Mouse (Mus musculus): ENCODE measurements around the gene Cox5a.
A peak's percentile ranks its signal among the peaks of the same experiment; 100 is the strongest.

Gene Cox5a

DNA sequence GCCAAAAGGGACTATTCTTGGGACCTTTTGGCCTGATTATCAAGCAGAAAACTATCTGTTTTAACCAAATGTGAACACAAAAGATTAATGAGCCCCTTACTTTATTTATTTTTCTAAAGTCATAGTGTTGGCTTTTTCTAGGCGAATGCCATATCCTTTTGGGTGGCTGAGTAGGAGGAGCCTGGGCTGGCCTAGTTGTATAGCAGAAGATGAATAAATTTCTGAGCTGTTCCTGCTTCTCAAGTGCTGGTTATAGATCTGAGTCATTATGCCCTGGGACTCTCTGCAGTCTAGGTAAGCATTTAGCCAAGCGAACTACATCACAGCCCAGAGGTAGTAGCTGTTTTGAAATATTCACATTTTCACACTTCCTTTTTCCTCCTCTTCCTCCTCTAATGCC, 4.4 kb downstream of the Cox5a start:
- DNase-seq (ENCODE audit: low read depth) = no peak

DNA sequence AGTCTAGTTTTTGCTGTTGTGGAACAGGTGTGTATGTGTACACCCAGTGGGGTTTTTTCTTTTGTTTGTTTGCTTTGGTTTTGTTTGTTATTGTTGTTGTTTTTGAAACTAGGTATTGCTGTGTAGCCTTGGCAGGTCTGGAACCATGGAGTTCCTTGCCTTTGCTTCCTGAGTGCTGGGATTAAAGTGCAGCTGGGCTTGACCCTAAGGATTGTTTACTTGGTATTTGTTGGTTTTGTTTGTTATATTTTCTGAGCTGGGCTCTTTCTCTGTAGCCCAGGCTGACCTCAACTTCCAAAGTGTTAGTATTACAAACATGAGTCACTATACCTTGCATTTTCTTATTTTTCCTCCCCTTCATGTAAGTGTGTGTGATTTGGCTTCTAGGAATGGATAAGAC, 5.4 kb downstream of the Cox5a start:
- no peak for DNase-seq (ENCODE audit: low read depth)

DNA sequence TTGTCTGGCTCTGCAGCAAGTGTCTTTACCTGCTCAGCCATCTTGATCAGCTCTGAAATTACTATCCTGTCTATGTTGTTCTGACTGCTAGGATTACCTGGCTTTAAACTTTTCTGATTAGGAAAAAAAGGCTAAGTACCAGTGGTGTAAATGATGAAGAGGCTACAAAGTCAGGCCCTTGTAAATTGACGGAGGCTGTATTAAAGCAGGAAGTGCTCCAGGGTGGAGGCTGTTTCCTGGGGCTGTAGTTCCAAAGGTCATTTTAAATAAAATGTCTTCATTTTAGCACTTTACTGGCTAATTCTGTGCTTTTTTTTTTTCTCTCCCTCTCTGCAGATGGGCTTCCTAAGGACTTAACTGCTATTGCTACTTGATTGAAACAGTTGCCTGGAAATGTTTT, 10.9 kb downstream of the Cox5a start:
- DNase-seq (ENCODE audit: low read depth) = no peak

DNA sequence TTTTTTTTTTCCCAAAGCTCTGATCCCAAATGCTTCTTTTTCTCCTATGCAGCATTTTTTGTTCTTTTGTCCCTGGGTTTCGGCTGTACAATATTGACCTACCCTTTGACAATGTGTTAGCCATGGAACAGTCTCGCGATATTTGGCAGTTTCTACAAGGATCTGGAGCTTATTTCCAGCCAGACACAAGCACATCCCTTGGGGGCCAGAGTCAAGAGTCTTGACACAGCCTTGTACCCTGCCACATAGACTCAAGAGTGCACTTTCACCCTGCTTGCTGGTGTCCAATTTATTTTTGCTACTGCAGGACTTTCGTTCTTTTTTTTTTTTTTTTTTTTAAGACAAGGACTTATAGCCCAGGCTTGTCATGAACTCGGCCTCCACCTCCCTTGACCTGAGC, 15.3 kb downstream of the Cox5a start:
- DNase-seq (ENCODE audit: low read depth) = no peak

DNA sequence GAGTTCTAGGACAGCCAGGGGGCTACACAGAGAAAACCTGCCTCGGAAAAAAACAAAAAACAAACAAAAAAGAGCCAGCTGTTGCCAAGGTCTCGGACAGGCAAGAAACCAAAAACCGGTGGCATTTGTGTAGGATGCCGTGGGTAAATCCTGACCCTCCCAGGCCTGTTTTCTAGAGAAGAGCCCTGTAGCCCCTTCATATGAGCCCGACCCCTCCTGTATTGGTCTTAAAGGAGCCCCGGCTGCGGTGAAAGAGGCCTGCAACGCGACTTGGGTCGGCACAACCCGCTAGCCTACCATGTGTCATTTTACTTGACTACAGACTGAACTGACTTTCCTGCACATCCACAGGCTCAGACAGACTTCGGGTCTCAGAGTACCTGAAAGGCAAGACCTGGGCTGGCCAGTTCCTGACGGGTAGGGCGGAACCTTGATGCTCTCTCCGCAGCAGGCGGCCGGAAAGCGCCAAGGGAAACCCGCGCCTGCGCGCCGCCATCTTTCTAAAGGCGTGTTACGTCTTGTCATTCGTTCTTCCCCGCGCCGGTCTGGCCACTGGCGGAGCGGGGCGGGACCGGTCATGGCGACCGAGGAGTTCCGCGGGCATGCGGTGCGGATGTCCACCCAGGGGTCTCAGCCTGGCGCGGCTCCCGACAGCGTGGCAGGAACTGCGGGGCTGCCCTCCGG, 16.1 kb downstream of the Cox5a start, which contains the start of gene Fam219b:
TSS of gene Fam219b (plus strand) at position 485 of the 684 bp plus-strand sequence.
- peak; percentile 92 for DNase-seq (ENCODE audit: low read depth)

DNA sequence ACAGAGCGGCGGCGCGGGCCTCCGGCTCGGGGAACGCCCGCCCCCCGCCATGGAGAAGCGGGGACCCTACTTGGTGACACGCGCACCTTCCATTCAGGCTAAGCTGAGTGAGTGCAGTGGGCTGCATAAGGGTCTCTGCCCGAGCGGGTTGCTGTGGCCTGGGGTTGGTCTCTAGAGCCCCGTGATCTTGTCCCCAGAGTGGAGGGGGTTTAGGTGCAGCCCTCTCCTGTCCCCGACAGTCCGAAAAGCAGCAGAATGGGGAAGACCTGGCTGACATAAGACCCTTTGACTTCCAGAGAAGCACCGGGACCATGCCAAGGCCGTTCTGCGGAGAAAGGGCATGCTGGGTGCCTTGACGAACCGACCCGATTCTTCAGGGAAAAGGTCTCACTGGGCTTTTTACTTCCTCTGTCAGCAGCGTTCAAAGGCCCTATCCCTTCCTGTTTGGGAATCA, 16.7 kb downstream of the Cox5a start:
- no peak for DNase-seq (ENCODE audit: low read depth)

DNA sequence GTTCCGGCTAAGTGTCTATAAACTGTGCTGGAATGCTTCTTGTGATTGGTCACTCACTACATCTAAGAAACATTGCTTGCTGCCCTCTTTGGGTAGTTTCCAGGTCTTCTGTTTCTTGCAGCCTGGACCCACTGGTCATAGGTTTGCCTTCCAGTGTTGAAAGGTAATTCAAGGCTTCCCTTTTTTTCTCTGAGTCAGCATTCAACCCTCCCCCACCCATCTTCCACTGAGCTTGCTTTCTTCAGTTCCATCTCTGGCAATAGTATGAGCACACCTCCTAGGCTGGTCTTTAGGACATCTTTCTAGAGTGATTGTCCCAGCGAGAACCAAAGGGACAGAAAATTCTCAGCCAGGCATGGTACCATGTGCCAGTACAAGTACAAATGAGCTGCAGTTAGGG, 18.5 kb downstream of the Cox5a start:
- no peak for DNase-seq (ENCODE audit: low read depth)

DNA sequence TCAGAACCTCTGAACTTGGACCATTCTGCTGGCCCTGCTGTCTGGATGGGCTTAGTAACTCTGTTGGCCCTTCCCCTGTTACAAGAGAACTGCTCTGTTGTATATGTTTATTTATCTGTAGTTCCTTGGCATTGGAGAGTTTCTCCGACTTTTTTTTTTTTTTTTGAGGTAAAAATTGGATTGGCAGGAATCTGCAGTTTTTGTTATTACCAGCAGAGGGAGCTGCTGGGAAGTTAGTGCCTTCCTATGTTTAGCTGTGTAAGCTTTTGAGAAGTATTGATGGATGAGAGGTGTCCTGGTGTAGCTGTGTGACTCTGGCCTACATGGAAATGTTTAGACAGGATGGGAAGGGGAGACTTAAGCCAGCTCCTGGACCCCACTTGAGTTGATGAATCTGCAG, 20.2 kb downstream of the Cox5a start:
- peak; percentile 82 for DNase-seq (ENCODE audit: low read depth)

DNA sequence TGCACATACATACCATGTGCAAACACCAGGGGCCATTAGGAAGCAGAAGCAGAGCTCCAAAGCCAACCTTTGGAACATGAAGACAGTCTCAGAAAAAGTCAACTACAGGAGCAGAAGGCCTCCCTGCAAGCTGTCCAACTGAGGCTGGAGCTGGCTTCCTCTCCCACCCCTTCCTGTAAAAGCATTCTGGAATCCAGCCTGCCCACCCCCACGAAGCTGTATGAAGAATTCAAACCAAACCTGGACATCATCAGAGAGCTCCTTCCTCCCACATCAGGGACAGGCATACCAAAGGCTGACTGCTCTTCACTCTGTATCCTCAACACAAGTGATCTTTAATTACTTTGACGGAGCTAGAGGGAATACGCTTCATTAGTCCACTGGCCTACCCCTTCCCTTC, 22.9 kb downstream of the Cox5a start:
- no peak for DNase-seq (ENCODE audit: low read depth)

DNA sequence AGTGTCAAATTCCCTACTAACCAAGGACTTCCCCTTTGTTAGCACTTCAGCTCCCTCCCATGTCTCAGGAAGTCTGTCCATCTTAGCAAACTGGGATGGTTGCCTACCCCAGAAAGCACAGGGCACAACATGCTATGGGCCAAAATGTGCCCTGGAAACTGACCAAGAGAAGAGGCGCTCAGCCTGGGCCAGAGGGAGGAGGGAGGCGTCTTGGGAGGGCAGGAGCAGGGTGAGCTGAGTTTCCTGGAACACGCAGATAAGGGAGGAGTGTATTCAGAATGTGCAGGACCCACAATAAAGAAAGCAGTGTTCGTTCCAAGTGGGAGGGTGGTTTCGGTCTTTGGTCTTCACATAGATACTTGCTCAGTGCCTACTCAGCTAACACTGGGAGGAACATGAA, 26.2 kb downstream of the Cox5a start:
- no peak for DNase-seq (ENCODE audit: low read depth)

DNA sequence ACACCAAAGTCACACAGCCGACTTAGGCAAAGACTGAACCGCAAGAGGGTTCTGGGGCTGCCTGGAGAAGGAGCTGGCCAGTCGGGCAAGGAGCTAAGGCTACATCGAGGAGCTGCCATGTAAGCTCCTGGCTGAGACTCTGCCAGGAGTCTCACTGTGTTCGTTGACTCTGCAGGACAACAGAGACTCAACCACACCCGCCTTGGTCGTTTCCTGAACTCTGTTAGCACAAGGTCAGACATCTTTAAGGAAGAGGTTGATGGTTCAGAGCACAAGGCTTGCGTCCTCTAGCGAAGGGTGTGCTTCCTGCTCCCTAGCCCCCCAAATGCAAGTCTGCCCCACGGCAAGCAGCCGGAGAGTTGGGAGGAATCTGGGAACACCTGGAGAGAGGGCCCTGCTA, 26.8 kb downstream of the Cox5a start:
- no peak for DNase-seq (ENCODE audit: low read depth)

DNA sequence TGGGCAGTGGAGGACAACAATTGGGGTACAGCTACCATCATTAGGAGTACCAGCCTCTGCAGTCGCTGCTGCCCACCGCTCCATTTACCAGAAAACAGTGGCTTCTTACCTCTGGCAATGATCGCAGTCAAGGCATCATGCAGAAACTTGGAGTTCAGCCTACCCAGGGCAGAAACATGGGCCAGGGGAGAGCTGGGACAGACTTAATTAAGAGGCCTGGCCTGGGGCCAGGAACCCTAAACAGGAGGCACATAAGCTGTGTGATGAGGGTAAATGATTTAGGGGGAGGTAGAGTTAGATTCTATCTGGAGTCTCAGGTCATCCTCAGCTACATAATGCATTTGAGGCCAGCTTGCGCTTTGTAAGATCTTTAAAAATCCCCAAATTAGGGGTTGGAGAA, 28.1 kb downstream of the Cox5a start:
- DNase-seq (ENCODE audit: low read depth) = no peak

DNA sequence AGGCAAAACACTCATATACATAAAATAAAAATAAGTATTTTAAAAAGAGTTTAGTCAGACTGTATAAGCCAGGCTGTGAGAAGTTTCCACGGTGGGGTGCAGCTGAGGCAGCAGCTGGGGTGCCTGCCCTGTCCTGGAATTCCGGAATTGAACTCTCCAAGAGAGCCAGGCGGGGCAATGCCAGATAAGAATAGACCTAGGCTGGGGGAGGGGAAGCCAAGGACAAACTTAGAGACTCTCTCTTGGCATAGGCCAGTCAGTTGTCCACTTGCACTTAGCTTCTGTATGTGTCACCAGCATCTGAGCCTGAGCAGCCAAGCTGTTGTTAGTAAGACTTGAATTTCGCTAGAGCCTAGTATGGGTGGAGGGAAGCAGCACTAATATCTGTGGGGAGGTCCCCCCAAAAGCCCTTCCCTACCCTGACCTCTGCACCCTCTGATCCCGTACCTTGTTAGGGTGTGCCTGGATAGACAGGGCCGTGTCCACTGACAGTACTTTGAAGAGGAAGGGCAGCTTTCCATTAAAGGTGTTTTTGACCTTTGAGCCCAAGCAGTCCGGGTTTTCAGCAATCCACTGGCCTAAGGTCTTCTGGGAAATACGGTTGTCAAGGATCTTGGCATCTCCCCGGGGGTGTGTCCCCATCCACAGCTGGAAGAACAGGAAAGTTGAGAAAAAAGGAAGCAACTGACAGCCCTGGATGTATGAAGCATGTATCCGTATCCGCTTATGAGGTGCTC, 29.2 kb downstream of the Cox5a start:
- no peak for DNase-seq (ENCODE audit: low read depth)

DNA sequence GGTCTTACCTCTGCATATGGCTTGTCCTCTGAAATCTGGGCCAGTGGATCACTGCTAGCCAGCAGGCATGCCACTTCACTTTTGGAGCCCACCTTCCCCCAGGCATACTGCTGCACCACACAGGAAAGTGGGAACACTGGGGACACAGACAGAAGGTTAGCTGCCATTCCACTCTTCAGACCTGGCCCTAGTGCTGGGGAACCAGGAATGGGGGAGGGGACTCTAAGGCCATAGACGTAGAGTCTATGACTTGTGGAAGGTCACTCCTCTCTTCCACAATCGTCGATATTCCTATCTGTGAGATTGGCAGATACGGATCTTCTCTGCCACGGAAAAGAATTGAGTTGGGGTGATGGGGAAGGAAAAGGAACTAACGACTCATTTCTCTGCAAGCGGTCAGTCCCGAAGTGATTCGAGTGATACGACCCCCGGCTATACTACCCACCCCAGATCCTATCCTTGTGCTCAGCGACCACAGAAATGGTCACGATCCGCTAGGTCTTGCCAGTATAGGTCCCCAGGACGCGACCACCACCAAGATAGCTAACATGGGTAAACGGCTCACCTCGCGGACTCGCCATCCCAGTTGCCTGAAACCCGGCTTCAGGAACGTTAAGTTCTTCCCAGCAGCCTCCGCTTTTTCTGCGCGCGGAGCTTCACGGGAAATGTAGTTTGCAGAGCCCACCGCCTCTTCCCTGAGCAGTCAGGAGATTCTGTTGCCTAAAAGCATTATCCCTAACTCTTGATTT, 31.2 kb downstream of the Cox5a start, which contains the start of gene Mpi:
TSS of gene Mpi (minus strand) at position 625 of the 749 bp plus-strand sequence.
- DNase-seq (ENCODE audit: low read depth) = peak; percentile 62

DNA sequence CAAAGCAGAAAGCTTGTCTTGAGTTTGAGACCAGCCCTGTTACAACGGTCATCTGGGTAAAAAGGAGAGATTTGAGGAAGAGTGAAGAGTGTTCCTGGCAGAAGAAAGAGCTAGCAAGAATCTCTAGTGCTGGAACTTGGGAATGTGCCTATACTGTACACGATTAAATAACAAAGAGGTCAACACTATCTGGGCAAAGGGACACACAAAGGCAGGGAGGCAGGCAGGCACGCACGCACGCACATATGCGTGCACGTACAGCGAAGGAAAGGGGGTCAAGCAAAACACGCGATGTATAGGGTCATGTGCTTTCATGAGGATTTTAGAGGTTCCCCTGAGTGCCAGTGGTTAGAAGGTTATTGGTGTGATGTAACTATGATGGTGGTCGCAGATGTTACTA, 32.0 kb downstream of the Cox5a start:
- no peak for DNase-seq (ENCODE audit: low read depth)

DNA sequence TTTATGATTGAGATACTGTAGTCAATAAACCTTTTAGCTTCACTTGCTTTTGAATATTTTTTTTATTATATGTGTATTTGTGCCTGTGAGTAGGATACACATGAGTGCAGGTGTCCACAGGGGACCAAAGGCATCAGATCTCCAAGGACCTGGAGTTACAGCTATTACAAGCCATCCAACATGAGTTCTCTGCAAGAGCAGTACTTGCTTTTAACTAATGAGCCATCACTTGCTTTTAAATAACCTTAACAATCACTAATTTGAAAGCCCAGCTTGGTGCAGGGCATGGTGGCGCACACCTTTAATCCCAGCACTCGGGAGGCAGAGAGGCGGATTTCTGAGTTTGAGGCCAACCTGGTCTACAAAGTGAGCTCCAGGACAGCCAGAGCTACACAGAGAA, 33.7 kb downstream of the Cox5a start:
- no peak for DNase-seq (ENCODE audit: low read depth)

DNA sequence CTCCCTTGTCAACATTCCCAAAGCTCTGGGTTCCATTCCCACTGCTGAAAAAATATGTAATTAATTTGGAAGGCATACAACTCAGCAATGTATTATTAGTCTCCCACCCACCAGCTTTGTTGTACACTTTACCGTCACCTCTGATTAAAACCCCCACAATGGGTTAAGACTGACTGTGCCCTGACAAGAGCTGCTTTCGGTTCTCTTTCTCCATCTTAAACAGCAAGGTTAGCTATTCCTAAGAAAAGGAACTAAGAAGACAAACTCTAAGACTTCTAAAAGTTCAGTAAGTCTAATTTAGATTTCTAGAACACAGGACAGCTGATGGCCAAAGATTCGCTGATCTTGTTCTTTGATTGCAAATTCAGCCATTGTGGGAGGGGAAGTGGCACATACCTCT, 36.1 kb downstream of the Cox5a start:
- DNase-seq (ENCODE audit: low read depth) = no peak

DNA sequence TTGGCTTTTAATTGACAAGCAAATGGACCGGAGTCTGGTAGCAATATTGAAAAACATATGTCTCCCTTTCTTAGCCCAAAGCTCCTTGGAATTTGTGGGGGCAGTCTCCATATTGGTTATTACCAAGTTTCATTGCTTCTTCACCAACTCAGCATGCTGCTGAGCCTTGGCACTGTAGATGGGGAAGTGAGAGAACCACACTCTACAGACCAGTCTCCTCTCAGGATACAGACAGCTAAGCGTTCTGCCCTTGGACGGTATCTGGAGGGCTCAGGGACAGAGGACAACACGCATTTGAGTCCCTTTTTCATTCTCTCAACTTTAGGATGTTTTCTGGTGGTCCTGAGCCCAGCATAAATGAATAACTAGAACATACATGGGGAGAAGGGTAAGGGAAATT, 37.6 kb downstream of the Cox5a start:
- DNase-seq (ENCODE audit: low read depth) = no peak

DNA sequence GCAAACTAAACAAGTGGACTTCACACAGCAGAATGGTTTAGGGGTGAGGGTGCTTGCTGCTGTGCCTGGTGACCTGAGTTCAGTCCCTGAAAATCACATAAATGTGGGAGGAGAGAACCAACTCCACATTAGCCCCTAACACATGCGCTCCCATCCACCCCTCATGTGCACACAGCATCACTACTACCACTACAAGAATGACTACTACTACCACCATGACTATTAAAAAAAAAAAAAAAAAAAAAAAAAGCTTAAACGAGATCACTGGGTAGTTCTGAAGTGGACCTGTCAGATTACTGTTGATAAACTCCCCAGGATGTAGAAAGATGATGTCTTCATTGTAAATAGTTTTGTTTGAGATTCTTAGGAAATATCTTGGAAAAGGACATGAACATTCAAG, 38.5 kb downstream of the Cox5a start:
- DNase-seq (ENCODE audit: low read depth) = peak; percentile 21

DNA sequence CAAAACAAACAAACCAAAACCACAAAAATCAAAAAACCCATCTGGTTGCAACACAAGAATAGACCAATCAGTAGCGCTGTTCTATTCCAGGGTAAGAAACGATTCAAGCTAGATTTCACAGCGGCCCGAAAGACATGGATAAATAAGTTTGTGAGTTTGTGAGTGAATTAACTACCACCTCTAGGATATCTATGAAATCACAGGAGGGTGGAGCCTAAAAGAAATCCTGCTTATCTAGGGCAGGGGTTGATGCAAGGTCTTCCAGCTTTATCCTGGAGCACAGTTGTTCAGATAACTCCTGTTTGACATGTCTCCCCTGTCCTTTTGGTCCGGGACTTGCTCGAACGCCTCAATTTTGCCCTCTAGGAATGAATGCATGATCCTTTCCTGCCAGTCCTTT, 39.2 kb downstream of the Cox5a start:
- no peak for DNase-seq (ENCODE audit: low read depth)

DNA sequence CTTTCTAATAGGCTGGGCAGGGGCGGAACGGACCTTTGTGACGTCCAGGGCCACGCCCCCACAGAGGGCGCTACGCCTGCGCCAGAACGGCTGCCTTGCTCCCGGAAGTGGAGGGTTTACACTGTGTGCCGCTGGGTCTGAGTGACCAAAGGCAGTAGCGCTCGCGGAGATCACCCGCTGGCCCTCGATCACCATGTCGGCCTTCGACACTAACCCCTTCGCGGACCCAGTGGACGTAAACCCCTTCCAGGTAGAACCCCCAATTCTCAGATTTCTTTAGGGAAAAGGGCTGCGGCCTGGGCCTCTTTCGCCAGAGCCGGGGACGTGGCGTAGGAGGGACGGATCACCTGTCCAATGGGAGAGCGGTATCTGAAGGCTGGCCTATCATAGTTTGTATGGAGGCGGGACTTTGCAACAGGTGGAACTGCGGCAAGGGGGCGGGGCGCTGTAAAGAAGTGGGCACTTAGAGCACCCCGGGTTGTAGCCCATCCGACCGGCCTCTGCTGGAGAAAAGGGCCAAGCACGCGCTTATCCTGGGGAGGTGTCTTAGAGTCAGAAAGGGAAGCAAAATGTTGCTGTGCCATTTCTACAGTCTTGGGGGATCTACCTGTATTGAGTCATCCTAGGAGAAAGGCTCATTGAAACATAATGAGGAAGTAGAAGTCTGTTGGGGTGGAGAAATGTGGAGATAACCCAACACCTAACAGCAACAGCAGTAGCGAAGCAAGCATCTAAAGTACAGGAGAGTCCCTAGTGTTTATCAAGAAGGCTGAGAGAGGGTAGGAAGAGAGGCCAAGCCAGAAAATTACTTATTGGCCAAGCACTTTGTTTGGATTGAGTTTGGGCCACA, 40.0 kb downstream of the Cox5a start, which contains the start of gene Scamp2:
TSS of gene Scamp2 (plus strand) at position 83 of the 850 bp plus-strand sequence.
- peak; percentile 96 for DNase-seq (ENCODE audit: low read depth)

DNA sequence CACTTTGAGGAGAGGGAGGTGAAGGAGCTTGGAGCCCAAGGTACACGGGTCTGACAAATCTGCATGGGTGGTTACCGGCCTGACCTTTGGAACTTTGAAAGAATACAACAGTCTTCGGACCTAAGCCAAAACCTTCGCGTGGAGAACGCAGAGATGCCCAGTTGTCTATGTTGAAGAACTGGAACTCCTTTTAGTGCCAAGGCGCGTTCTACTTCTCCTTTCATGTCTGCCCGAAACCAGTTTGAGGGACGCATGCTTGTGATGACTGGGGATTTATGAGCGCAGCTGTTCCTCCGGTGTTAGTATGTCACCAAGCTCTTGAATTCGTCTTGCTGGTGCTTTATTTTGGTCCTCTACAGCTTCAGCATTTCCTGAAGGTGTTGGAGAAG, 40.6 kb downstream of the Cox5a start:
- DNase-seq (ENCODE audit: low read depth) = peak; percentile 40

Measured in induced T-regulatory cell, adult 2 months (primary cell).